Mouse (Mus musculus): ENCODE data around the gene Olfr1277. TPM values are rescaled to one million over a fixed set of nuclear protein-coding genes. Genes with fewer than 3 reads are reported as not detected.

Olfr1277 gene
- not detected in 2 replicates for polyA plus RNA-seq (2012)

GRCm38 (mm10) chr2:111274006-111274405, at the start of gene Olfr1277:
Olfr1277 (minus strand) TSS chr2:111274106.
- no peak for TF ChIP-seq GATA1 (IDR thresholded peaks at IDR 0.05; ENCODE audit: low read length)

GRCm38 (mm10) chr2:111313717-111314116, 39.8 kb upstream of the Olfr1277 start, which contains the start of gene Olfr1280:
Olfr1280 (plus strand) TSS chr2:111314017.
- no peak for TF ChIP-seq GATA1 (IDR thresholded peaks at IDR 0.05; ENCODE audit: low read length)

DNA sequence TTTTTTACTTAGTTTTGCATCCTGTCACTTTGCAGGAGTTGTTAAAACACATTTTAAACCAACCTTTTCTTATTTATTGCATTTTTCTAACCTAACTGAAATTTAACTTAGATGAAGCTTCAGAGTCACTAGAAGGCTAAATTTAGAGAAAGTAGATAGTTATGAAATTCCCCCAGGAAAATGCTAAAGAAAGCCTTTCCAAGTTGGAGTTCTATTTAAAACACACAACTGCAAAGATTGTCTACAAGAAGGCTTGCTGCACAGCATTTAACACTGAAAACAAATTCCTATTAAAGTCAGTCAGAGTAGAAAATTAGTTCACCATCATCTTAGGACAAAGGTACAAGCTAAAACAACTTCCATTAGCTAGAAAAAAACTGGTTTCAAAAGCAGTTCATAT, 26.5 kb upstream of the Olfr1277 start, which contains the start of gene Olfr1279:
TSS of gene Olfr1279 (plus strand) at position 262 of the 400 bp plus-strand sequence.
- TF ChIP-seq GATA1 (IDR thresholded peaks at IDR 0.05; ENCODE audit: low read length): no peak

- no peak for TF ChIP-seq GATA1 (IDR thresholded peaks at IDR 0.05; ENCODE audit: low read length)
Observed at GRCm38 (mm10) chr2:111298541-111298940, 24.6 kb upstream of the Olfr1277 start.

DNA sequence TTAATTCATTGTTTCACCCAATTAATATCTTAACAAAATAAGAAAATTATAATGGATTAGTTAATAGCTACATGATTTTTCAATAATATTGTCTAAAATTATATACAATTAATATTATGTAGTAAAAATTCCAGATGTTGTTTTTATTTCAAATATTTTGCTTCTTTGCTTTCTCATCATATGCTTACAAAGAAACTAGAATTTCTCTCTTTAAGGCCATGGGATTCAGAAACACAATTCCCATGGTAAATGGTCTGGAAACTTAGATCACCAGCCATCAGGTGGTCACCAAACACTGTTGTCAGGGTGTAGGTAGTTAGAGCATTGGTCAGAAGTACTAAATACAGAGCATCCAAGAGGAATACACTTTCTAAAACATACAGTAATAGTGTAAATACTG, 15.9 kb upstream of the Olfr1277 start, which contains the start of gene Olfr1278:
TSS of gene Olfr1278 (plus strand) at position 301 of the 400 bp plus-strand sequence.
- no peak for TF ChIP-seq GATA1 (IDR thresholded peaks at IDR 0.05; ENCODE audit: low read length)

GRCm38 (mm10) chr2:111254216-111254615, 19.7 kb downstream of the Olfr1277 start, which contains the start of gene Olfr1276:
Olfr1276 (plus strand) TSS chr2:111254516.
- no peak for TF ChIP-seq GATA1 (IDR thresholded peaks at IDR 0.05; ENCODE audit: low read length)

- no peak for TF ChIP-seq GATA1 (IDR thresholded peaks at IDR 0.05; ENCODE audit: low read length)
Observed at GRCm38 (mm10) chr2:111235186-111235585, 38.7 kb downstream of the Olfr1277 start, which contains the start of gene Olfr1275. Olfr1275 (minus strand) TSS chr2:111235286.

DNA sequence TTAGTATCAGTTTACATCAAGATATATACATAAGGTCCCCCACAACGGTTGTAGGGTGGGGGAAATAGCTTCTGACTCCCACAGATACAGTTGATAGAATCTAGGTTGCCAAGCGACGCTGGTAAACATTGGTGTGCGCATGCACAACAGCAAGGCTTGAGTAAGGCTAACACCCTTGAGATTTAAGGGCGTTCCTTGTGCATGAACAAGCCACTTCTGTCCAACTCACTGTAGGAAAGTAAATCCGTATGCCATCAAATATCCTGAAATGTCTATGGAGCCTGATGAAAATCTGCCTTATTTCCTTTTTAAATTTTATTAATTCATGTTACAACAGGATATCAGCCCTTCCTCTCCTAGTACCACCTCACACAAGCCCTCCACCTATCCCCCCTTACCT, 44.4 kb downstream of the Olfr1277 start, which contains the start of gene 4930430A15Rik:
TSS of gene 4930430A15Rik (minus strand) at position 101 of the 400 bp plus-strand sequence.
- no peak for TF ChIP-seq GATA1 (IDR thresholded peaks at IDR 0.05; ENCODE audit: low read length)

Other genes with a start within 250 kb of the Olfr1277 start
- gene Gm13941, start 168.1 kb downstream of the Olfr1277 start, polyA plus RNA-seq (2012): not detected in 2 replicates
- gene Gm15130, start 121.2 kb downstream of the Olfr1277 start, polyA plus RNA-seq (2012): not detected in 2 replicates
- not detected in 2 replicates for gene 4930430A15Rik, start 44.5 kb downstream of the Olfr1277 start, polyA plus RNA-seq (2012)
- gene Olfr1275, start 38.8 kb downstream of the Olfr1277 start, polyA plus RNA-seq (2012): not detected in 2 replicates
- gene Olfr1276, start 19.6 kb downstream of the Olfr1277 start, polyA plus RNA-seq (2012): not detected in 2 replicates
- gene Olfr1278, start 16.0 kb upstream of the Olfr1277 start, polyA plus RNA-seq (2012): not detected in 2 replicates
- gene Olfr1279, start 26.5 kb upstream of the Olfr1277 start, polyA plus RNA-seq (2012): not detected in 2 replicates
- not detected in 2 replicates for gene Olfr1280, start 39.9 kb upstream of the Olfr1277 start, polyA plus RNA-seq (2012)
- gene Olfr1281, start 52.4 kb upstream of the Olfr1277 start, polyA plus RNA-seq (2012): not detected in 2 replicates
- not detected in 2 replicates for gene Olfr1282, start 62.0 kb upstream of the Olfr1277 start, polyA plus RNA-seq (2012)
- gene Olfr1283, start 92.7 kb upstream of the Olfr1277 start, polyA plus RNA-seq (2012): not detected in 2 replicates
- not detected in 2 replicates for gene Olfr1284, start 101.4 kb upstream of the Olfr1277 start, polyA plus RNA-seq (2012)
- gene Olfr1286, start 149.0 kb upstream of the Olfr1277 start, polyA plus RNA-seq (2012): not detected in 2 replicates
- not detected in 2 replicates for gene Olfr1287, start 175.0 kb upstream of the Olfr1277 start, polyA plus RNA-seq (2012)
- gene Olfr1288, start 200.0 kb upstream of the Olfr1277 start, polyA plus RNA-seq (2012): not detected in 2 replicates
- gene Olfr1289, start 206.7 kb upstream of the Olfr1277 start, polyA plus RNA-seq (2012): not detected in 2 replicates
- not detected in 2 replicates for gene Olfr1290, start 219.7 kb upstream of the Olfr1277 start, polyA plus RNA-seq (2012)
- gene Olfr1291-ps1, start 223.1 kb upstream of the Olfr1277 start, polyA plus RNA-seq (2012): not detected in 2 replicates

Data from G1E-ER4 (cell line).